Mouse (Mus musculus): ENCODE results near the gene Mctp2.
A peak's percentile ranks its signal among the peaks of the same experiment; 100 is the strongest.
"Not testable (repeated sequence)": the region's sequence is repeated elsewhere in the genome, so short reads cannot be mapped to it uniquely, and the experiment has no call there.

The Mctp2 gene

GRCm38 (mm10) chr7:72275513-72275912, 30.9 kb downstream of the Mctp2 start:
- no peak for DNase-seq (ENCODE audit: low spot score in 2 of 2)

- DNase-seq (ENCODE audit: low spot score in 2 of 2), result no peak
Observed at GRCm38 (mm10) chr7:72271546-72271945, 34.9 kb downstream of the Mctp2 start.

GRCm38 (mm10) chr7:72269994-72270393, 36.4 kb downstream of the Mctp2 start:
- no peak for DNase-seq (ENCODE audit: low spot score in 2 of 2)

- no peak for DNase-seq (ENCODE audit: low spot score in 2 of 2)
Observed at GRCm38 (mm10) chr7:72260766-72261655, 45.4 kb downstream of the Mctp2 start.

- no peak for DNase-seq (ENCODE audit: low spot score in 2 of 2)
Observed at GRCm38 (mm10) chr7:72259045-72259444, 47.4 kb downstream of the Mctp2 start.

- DNase-seq (ENCODE audit: low spot score in 2 of 2), result not testable (repeated sequence)
Observed at GRCm38 (mm10) chr7:72250326-72250725, 56.1 kb downstream of the Mctp2 start.

- no peak for DNase-seq (ENCODE audit: low spot score in 2 of 2)
Observed at GRCm38 (mm10) chr7:72241269-72241668, 65.1 kb downstream of the Mctp2 start.

- peak; percentile 12 to 46 for DNase-seq (ENCODE audit: low spot score in 2 of 2)
Observed at GRCm38 (mm10) chr7:72239782-72240493, 66.5 kb downstream of the Mctp2 start.

- DNase-seq (ENCODE audit: low spot score in 2 of 2), result peak; percentile 40 to 65
Observed at GRCm38 (mm10) chr7:72238575-72238974, 67.8 kb downstream of the Mctp2 start.

GRCm38 (mm10) chr7:72234433-72234998, 71.9 kb downstream of the Mctp2 start:
- DNase-seq (ENCODE audit: low spot score in 2 of 2), result no peak

- DNase-seq (ENCODE audit: low spot score in 2 of 2), result no peak
Observed at GRCm38 (mm10) chr7:72231182-72231877, 75.1 kb downstream of the Mctp2 start.

- DNase-seq (ENCODE audit: low spot score in 2 of 2), result no peak
Observed at GRCm38 (mm10) chr7:72229925-72230324, 76.5 kb downstream of the Mctp2 start.

GRCm38 (mm10) chr7:72223558-72223957, 82.8 kb downstream of the Mctp2 start:
- DNase-seq (ENCODE audit: low spot score in 2 of 2), result no peak

GRCm38 (mm10) chr7:72222532-72222931, 83.9 kb downstream of the Mctp2 start:
- no peak for DNase-seq (ENCODE audit: low spot score in 2 of 2)

- no peak for DNase-seq (ENCODE audit: low spot score in 2 of 2)
Observed at GRCm38 (mm10) chr7:72218048-72218447, 88.4 kb downstream of the Mctp2 start.

- no peak for DNase-seq (ENCODE audit: low spot score in 2 of 2)
Observed at GRCm38 (mm10) chr7:72215563-72216215, 90.7 kb downstream of the Mctp2 start.

GRCm38 (mm10) chr7:72210201-72210600, 96.2 kb downstream of the Mctp2 start:
- DNase-seq (ENCODE audit: low spot score in 2 of 2), result no peak

GRCm38 (mm10) chr7:72209296-72209695, 97.1 kb downstream of the Mctp2 start:
- no peak for DNase-seq (ENCODE audit: low spot score in 2 of 2)

- no peak for DNase-seq (ENCODE audit: low spot score in 2 of 2)
Observed at GRCm38 (mm10) chr7:72206841-72207240, 99.6 kb downstream of the Mctp2 start.

GRCm38 (mm10) chr7:72195709-72196108, 110.7 kb downstream of the Mctp2 start:
- no peak for DNase-seq (ENCODE audit: low spot score in 2 of 2)

GRCm38 (mm10) chr7:72193304-72193703, 113.1 kb downstream of the Mctp2 start:
- no peak for DNase-seq (ENCODE audit: low spot score in 2 of 2)

Data from thymus, postnatal 10 days (tissue).